ENCODE assay signal across 32 mouse cellular contexts in genomic region chr6:118305209-118305608, GRCm38 (mm10).
"Had no signal": no experiment of that assay in that cellular context is flagged by ENCODE, and none has a peak within 500 bp of the region (broad histone marks: within the 10 kb centered on the region; RNA-seq: fewer than 3 reads in every experiment).

No protein-coding gene starts in this region.

- ATAC-seq: liver, embryonic 12.5 days; liver, postnatal 0 days; lung, postnatal 0 days; midbrain, embryonic 13.5 days; midbrain, embryonic 15.5 days; midbrain, embryonic 16.5 days had no signal

- H3K9ac ChIP-seq: limb, embryonic 12.5 days; limb, embryonic 13.5 days; limb, embryonic 15.5 days; liver, embryonic 12.5 days; liver, embryonic 13.5 days; liver, embryonic 14.5 days; liver, embryonic 15.5 days; liver, postnatal 0 days; lung, embryonic 14.5 days; lung, embryonic 15.5 days; midbrain, embryonic 12.5 days; midbrain, embryonic 13.5 days; midbrain, embryonic 15.5 days; neural tube, embryonic 12.5 days had no signal

- H3K9me3 ChIP-seq: limb, embryonic 10.5 days; limb, embryonic 12.5 days; limb, embryonic 13.5 days; limb, embryonic 15.5 days; liver, embryonic 12.5 days; liver, embryonic 13.5 days; liver, embryonic 15.5 days; lung, embryonic 15.5 days; megakaryocyte, embryonic 14.5 days; midbrain, embryonic 10.5 days; midbrain, embryonic 12.5 days; midbrain, embryonic 13.5 days; midbrain, embryonic 15.5 days; neural tube, embryonic 12.5 days had no signal

- H3K4me2 ChIP-seq: limb, embryonic 12.5 days; limb, embryonic 13.5 days; limb, embryonic 15.5 days; liver, embryonic 11.5 days; liver, embryonic 12.5 days; liver, embryonic 13.5 days; liver, embryonic 15.5 days; lung, embryonic 14.5 days; lung, embryonic 15.5 days; midbrain, embryonic 11.5 days; midbrain, embryonic 12.5 days; midbrain, embryonic 13.5 days; midbrain, embryonic 15.5 days; neural tube, embryonic 12.5 days had no signal

- H3K4me3 ChIP-seq: limb, embryonic 10.5 days; limb, embryonic 12.5 days; limb, embryonic 13.5 days; limb, embryonic 15.5 days; liver, embryonic 12.5 days; liver, embryonic 13.5 days; liver, embryonic 15.5 days; lung, embryonic 15.5 days; megakaryocyte, embryonic 14.5 days; midbrain, embryonic 10.5 days; midbrain, embryonic 12.5 days; midbrain, embryonic 13.5 days; midbrain, embryonic 15.5 days; myocyte; neural tube, embryonic 12.5 days had no signal

- H3K36me3 ChIP-seq: limb, embryonic 10.5 days; limb, embryonic 12.5 days; limb, embryonic 13.5 days; limb, embryonic 15.5 days; liver, embryonic 12.5 days; liver, embryonic 13.5 days; liver, embryonic 15.5 days; lung, embryonic 15.5 days; midbrain, embryonic 10.5 days; midbrain, embryonic 12.5 days; midbrain, embryonic 13.5 days; midbrain, embryonic 15.5 days; neural tube, embryonic 12.5 days had no signal

- H3K27me3 ChIP-seq: limb, embryonic 12.5 days; limb, embryonic 13.5 days; limb, embryonic 15.5 days; liver, embryonic 12.5 days; liver, embryonic 13.5 days; liver, embryonic 15.5 days; lung, embryonic 15.5 days; midbrain, embryonic 12.5 days; midbrain, embryonic 13.5 days; midbrain, embryonic 15.5 days; neural tube, embryonic 12.5 days had no signal

- H3K27ac ChIP-seq: limb, embryonic 10.5 days; limb, embryonic 12.5 days; limb, embryonic 13.5 days; limb, embryonic 15.5 days; liver, embryonic 12.5 days; liver, embryonic 13.5 days; liver, embryonic 14.5 days; liver, embryonic 15.5 days; lung, embryonic 15.5 days; macrophage; midbrain, embryonic 10.5 days; midbrain, embryonic 12.5 days; midbrain, embryonic 13.5 days; midbrain, embryonic 15.5 days; neural tube, embryonic 12.5 days had no signal

- DNase-seq: left cerebral cortex, postnatal 4 days; liver; liver, embryonic 13.5 days; liver, postnatal 0 days; lung, adult 18-20 months; lung, adult 2 months; lung, embryonic 14.5 days; lung, postnatal 10 days; lung, postnatal 14 days; lung, postnatal 36 days; lung, postnatal 4 days; midbrain, embryonic 14.5 days had no signal

- H3K4me1 ChIP-seq: limb, embryonic 15.5 days; liver, embryonic 12.5 days; liver, embryonic 13.5 days; liver, embryonic 15.5 days; lung, embryonic 15.5 days had no signal
